Mouse (Mus musculus) ZHBTc4 (cell line): Measurements from ENCODE around the gene 1110059E24Rik.

ENCODE experiments used
- DNase-seq: peaks from one replicate; pipeline ENCODE4 v3.0.0-alpha.2; 2011; ENCODE audit warnings: low read depth, low spot score

The 1110059E24Rik gene

DNA sequence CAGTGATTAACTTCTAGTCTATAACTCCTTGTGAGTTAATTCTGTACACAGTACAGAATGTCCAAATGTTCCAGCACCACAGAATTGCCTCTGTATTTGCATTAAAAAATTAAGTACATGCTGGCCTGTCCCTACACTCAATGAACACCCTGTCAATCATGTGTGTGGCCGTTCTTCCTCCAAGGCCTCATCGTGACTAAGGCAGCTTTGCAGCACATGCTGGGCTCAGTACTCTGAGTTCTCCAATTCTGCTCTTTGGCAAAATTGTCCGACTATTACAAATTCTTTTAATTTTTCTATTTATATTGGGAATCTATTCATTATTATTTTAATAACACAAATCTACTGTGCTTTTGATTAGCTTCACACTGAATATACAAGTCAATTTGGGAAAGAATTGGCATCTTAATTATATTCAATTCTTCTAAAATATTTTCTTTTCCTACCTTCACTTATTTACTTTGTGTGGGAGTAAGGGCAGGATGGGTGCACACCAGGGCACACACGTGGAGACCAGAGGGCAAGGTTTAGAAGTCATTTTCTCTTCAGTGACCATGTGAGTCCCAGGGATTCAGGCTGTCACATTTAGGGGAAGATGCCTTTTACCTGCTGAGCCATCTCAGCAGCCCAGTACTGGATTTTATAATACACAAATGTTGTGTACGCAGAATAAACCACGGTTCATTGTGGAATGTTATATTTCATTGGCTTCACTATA is 26.3 kb downstream of the 1110059E24Rik start:
- no peak for DNase-seq

DNA sequence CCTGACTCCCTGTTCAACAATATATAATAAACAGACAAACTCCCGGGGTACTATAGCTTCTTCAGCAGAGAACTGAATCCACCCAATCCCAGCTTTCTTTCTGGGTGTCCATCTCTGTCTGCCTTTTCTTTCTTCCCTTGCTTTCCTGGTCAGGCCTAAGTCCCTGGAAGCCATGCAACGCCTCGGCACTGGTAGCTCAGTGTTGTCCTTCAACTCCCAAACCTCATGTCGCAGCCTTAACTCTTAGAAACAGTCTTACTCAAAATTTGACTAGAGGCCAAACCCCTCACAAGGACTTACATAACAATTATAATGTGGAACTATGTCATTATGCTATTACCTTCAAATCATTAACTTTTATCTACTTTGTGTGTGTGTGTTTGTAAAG is 28.6 kb downstream of the 1110059E24Rik start:
- DNase-seq, result no peak

DNA sequence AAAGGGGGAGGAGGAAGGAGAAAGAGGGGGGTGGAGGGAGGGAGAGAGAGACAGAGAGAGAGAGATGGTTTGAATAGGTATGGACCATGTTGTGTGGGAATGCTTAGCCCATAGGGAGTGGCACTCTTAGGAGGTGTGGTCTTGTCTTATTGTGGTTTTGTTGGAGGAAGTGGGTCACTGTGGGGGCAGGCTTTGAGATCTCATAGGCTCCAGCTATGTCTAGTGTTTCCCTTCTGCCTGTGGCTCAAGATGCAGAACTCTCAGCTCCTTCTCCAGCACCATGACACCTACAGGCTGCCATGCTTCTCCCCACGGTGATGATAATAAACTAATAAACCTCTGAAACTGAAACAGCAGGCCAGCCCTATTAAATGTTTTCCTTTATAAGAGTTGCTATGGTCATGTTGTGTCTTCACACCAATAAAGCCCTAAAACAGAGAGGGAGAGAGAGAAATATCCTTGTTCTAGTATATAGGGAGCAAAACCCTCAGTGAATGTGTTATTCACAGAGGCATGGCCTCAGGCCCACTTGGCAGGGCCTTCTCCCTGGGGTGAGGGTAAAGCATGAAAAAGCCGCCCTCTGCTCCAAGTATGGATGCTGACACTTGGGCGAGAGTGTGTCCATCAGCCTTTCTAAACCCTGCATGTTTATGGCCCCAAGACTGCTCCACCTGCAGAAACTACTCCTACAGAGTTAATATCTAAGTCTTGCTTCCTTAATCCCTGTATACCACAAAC is 29.2 kb downstream of the 1110059E24Rik start:
- no peak for DNase-seq

DNA sequence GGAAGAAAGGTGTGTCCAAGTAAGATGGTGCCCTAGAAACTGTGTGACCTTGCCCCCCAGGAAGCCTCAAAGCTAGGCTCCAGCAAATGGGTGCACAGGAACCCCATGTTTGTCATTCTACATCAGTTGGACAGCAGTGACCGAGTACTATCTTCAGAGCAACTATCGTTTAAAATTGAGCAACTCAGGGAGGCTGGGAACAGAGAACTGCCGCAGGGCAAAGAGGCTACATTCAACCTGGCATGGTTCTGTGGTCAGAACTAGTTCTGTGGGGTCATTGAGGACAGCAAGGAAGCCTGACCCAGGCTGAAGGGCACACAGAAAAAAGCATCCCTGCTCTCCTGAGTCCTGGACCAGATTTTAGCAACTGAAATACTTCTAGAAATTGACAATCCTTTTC is 37.0 kb downstream of the 1110059E24Rik start:
- DNase-seq, result no peak

DNA sequence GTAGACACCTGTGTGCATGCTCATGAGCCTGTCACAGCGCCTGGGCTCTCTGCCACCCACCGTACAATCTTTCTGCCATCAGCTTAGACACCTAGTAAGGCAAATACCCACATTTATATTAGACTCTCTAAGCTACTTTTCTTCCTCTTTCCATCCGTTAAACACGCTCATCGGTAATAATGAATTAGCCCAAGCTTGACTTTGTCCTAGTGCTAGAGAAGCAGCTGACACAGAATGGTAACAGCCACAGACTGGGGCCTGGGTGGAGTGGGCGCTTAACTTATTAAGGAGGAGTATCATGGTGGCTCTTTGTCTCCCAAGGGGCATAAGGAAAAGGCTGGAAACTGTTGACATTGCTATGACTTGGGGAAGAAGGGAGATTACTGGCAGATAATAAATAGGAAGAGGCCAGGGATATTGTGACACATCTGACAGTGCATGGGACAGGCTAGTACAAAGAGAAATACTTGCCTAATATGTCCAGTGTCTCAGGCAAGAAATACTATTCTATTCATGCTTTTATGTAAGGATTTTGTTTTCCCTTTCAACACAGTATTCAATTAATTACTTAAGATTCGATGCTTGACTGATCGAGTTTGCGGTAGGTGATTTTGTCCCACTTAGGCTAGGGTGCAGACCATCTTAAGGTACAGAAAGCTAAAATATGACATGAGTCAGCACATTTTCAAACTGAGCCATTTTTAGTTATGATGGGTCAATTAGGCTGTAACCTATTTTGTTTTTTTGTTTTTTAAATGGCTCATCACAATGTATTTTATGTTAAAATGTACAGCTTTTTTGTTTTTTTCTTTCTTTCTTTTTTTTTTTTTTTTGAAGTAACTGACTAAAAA is 40.8 kb downstream of the 1110059E24Rik start:
- no peak for DNase-seq

DNA sequence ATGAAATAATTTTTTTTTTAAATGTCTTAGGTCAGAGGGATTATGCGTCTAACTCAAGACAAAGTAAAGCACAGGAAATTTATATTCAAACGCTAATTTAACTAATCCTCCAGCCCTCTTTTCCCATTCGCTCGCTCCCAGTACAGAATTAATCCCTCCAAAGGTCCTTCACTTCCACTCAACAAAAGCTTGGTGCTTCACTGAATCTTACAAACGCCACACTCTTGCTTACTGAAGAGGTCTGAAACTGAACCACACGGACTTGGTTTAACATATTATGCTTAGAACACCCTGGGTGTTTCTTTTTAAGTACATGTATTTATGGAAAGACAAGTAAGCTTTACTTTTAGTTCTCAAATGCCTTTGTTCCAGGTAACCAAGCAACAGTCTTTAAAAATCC is 41.5 kb downstream of the 1110059E24Rik start:
- no peak for DNase-seq

DNA sequence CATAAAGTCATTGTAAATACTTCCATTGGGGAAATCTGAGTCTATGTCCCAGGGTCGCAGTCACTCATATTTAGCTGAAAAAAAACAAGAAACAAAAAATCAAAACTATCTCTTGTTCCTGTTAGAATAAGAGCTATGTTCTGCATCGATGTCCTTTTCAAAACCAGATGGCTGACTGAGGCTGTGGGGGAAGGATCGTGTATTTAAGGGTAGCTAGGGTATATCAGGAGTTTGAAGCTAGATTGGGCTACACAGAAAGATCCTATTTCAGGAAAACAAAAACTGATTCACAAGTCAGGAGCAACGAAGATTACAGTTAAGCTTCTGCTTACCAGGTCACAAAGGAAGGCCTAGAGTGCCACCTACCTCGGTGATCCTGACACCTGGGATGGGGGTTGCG is 42.5 kb downstream of the 1110059E24Rik start:
- no peak for DNase-seq

DNA sequence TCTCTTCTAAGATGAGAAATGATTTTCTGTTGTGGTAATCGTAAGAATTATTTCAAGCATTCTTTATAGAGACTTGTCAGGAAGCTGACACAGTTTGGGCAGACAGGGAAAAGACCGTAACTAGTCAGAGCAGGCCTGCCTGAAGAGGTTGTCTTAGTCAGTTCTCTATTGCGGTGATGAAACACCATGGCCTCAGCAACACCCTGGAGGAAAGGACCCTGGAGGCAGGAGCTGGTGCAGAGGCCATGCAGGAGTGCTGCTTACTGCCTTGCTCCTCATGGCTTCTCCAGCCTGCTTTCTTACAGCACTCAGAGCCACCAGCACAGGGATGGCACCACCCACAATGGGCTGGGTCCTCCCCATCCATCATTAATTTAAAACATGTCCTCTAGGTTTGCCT is 47.5 kb downstream of the 1110059E24Rik start:
- no peak for DNase-seq

DNA sequence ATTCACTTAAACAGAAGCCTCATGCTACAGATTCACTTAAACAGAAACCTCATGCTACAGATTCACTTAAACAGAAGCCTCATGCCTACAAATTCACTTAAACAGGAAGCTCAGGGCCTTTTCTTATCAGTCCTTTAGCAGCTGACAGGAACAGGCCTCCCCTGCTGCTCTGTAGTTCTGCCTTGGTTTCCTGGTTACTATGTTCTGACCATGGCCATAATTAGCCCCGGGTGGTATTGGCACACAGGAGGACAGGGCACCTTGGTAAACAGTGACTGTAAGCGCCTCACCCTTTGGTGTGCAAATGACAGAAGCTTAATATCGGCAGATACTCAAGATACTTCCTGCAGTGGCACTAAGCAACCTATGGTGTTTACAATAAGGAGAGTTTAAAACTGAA is 48.9 kb downstream of the 1110059E24Rik start:
- DNase-seq, result no peak

DNA sequence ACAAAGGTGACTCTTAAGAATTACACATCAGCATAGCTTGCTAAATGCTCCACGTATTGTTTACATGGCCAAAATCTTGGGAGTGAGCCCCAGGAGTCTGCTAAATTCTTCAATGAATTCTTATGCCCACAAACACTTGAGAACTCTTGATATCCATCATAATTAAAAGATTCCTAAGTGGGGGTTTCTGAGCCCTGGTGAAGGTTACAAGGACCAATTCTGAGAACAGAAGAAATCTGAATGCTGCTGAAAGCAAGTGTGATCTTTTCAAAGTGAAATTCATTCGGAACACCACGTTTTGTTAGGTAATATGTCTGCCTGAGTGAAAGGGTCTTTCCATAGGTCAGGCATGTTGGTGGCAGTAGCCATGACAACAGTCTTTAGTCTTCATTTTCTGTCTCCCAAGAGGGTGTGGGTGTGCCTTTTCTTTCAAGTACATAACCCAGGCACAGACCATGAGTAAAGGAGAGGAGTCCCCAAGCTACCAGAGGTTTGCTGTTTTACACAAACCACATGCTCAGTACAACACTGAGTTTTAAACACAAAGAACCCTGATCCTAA is 51.2 kb downstream of the 1110059E24Rik start:
- peak; percentile 67 for DNase-seq

DNA sequence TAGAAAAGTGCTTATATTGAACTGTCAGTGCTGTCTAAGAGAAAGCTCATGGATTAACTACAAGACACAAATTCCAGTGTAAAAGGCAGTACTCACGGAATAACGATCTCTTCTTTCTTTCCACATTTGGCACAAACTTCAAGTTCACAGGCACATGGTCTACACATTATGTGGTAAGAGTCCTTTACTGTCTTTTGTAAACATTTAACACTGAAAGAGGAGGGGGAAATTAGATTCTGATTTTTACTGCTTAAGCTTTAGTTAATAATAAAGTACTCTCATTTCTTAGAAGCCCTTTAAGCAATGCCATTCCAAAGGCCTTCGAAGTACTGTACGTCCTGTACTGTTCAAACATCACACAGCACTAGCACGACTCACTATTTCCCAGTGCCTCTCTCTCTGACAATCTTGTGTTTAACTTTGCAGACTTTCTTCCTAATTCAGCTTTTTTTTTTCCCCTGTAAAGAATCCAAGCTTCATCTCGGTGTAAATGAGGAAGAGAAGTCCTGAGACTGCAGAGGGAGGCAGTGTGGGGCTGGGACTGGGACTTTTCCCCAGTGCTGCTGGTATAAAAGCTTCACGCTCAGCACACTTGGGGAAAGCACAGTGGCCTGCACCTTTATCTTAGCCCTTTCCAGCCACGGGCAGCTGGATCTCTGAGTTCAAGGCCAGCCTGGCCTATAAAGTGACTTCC is 54.0 kb downstream of the 1110059E24Rik start:
- DNase-seq, result no peak

DNA sequence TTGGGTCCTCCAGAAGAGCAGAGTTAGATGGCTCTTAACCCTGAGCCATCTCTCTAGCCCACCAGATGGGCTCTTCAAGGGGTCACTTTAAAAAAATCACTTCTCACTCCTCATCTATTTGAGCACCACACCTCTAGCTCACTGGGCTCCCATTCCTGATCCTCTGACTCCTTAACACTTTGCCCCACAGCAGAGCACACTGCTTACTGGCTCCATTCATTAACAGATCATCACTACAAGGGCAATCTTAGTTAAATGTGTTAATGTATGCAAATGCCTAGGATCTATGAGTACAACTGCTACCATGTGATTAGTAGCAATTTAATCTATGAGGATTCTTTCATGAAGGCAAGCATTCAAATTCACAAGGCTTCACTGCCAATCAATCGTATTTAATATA is 58.1 kb downstream of the 1110059E24Rik start:
- no peak for DNase-seq

DNA sequence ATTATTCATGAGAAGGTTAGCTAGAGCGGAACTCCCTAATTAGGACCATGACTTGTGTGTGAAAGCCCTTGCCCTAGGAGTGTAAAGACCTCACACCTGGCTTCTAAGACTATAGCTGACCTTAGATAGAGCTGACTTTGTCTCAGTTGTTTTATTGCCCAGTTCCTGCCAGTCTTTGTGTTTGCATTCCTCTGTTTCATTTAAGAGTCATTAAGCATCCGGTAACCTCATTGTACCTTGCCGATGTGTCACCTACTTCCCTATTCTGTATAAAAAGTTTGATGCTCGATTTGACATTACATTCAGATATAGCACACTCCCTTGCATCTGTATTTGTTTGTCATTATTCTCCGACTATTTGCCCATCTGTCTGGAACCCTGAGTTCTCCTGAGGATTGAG is 60.6 kb downstream of the 1110059E24Rik start:
- DNase-seq, result peak; percentile 24

DNA sequence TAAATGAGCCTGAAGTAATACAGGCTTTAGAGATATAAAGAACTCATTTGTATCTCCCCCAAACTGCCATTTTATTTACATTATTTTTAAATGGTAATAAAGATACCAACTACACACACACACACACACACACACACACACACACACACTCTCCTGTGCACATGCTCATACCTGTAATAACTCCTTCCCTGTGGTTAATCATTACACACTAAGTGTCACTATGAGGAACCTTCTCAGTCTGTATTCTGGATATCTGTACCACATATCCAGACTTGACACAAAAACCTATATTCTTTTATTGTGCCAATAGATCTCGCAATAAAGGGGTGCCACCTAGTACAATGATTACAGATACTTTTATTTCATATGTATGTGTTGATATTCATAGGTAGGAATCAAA is 62.9 kb downstream of the 1110059E24Rik start:
- DNase-seq, result no peak

DNA sequence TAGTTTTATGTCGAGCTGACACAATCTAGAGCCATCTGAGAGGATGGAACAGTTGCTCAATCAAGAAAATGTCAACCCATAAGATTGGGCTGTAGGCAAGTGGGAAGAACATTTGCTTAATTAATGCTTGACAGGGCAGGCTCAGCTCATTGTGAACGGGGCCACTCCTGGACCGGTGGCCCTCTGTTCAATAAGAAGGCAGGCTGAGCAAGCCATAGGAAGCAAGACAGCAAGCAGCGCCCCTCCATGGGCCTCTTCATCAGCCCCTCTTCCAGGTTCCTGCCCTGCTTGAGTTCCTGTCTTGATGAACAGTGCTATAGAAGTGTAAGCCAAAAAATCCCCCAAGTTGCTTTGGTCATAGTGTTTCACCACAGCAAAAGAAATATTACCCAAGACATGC is 65.2 kb downstream of the 1110059E24Rik start:
- no peak for DNase-seq

DNA sequence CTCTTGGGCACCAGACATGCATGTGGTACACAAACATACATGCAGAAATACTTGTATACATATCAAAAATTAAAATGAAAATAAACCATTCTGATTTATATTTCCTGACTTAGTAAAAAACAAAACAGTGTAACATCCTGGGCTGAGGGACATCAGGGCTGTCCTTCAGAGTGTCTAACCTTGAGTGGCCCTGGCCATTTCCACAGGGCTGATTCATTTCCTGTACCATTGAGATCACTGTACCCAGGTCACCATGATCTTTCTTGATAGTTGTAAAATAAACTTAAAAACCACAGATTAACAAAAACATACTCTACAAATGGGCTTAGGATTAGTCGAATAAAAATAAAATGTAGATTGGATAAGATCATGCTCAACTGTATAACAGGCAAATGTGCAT is 66.2 kb downstream of the 1110059E24Rik start:
- DNase-seq, result no peak

DNA sequence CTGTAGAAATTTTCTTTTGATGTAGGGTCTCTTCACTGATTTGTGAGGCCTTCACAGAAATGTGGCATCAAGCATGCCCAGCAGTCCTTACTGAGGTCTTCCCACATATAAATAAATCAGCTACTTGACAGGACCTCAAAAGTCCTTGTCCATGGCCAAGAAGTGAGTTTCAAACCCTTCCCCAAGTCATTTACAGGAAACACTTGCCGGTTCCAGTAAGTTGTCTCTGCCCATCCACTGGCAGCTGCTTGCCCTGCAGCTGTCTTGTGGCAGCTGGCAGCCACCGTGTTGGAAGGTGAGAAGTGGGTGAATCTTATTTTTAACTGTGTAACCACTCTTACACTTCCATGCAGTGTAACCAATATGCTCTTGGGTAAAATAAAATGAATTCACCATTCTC is 66.9 kb downstream of the 1110059E24Rik start:
- DNase-seq, result no peak

DNA sequence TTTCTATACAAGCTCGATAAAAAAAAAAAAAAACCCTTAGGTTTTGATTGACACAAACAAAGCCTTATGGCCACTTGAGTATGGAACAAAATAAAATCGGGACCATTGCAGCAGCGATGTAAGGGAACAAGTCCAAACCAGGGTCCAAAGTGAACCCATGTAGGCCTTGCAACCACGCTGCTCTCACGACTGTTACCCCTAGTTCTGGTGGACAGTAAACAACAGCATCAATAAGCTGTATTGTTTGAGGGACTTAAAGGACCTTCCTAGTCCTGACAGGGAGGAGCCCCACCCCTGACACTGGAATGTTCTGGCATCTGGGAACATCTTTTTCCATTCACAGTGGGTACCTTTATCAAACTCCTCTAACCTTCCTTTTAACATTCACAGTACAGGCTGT is 68.8 kb downstream of the 1110059E24Rik start:
- DNase-seq, result no peak

DNA sequence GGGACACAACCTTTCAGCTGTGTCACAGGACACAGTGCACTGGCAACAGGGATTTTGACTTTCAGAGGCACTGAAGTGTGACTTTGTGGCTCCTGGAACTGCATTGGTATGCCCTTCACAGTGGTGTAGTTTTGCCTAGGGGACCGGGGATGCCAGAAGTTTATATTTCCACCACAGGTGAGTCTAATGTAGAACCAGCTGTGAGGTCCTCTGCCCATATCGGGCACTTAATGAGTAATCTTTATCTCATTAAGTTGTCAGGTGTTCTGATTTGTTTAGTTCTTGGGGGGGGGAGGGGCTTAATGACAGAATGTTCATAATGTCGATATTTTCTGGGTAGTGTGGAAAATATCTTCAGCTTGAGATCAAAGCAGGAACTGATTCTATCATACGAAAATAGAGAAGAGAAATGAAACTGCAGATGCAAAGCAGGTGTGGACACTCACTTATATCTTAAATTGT is 69.2 kb downstream of the 1110059E24Rik start:
- no peak for DNase-seq

DNA sequence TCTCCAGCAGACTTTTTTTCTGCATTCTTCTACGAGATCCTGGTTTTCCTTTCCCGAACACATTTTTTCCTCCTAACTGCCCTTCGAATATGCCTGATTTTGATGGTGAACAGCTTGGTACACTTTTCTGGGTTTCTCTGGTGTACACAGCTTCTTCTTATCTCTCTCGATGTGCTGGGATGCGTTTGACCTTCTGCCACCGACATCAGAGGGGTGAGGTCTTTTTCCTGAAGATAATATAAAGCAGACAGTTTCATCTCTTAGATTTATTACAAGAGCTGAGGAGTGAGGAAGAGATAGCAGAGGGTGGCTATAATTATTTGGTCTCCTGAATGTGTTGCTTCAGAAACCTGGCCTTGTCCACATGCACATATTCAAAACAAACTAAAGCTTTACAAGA is 71.4 kb downstream of the 1110059E24Rik start:
- no peak for DNase-seq

DNA sequence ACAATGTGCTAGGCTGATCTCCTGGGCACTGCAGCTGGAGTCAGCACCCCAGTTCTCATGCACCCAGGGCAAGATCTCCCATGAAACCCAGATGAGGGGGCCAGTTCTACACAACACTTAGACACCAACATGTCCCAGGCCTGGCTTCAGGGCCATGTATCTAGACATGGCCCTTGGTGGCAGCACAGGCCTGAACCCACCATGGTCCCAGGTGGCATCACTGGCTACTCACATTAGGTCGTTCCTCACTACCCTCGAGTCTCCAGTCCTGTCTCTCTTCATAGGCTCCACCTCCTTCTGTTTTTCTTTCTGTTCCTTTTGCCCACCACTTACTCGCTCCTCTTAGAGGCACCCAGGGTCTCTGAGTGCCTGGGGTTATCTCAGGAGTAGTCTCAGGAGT is 72.9 kb downstream of the 1110059E24Rik start:
- no peak for DNase-seq
